Mouse (Mus musculus) v-Abl transformed pro-B cells (cell line): Measurements from ENCODE around the gene Nradd.

Experiments
- in situ Hi-C, 2 experiments: fragments of 400-800 bp; cut with MboI; formaldehyde crosslinking; loops; one replicate each; pipeline ENCODE4 v1.15.1; 2025; ENCODE audit not compliant: unreplicated experiment in 2 of 2

Nradd gene

DNA sequence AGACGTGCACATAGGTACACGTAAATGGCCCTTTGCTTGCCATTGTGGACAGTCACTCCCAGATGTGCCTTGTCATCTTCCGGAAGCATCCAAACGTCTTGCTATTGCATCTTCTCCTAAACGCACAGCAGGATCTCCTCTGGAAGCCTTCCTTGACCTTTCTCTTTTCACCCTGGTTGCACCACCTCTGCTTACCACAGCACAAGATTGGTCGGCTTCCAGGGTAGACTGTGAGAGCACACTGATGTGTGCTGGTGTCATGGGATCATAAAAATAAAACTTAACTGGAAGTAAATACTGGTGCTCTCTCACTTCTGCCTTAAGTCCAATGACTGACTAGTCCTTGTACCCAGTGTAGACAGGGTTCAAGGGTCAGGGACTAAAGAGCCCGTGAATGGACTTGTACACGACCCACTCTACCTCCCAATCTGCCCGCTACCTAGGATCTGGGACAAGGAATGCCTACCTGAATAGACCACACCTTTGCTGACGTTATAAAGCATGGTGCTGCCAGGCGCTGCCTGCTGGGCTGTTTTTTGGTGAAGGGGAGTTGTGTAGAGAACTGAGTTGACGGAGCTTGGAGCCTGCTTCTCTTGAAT, 1.5 kb downstream of the Nradd start:
- in situ Hi-C loops = loop anchor here in 1 of 2 experiments (5.0 kb wide), 1 partner anchor 210 kb away; no protein-coding TSS in a partner anchor

DNA sequence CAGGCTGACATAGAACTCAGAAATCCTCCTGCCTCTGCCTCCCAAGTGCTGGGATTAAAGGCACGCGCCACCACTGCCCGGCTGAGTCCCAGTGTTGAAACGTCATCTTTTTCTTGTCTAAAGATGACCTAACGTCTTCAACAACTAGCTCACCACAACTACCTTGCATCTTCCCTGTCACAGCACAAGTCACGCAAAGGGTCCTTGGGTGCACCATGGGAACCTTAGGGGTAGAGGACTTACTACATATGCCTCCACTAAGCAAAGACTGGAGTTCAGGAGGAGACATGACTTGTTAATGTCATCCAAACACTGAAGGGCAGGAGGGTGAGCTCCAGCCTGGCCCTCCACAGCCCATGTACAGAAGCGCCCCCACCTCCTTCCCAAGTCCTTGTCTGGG, 3.6 kb downstream of the Nradd start:
- in situ Hi-C loops = loop anchor here in 1 of 2 experiments (5.0 kb wide), 1 partner anchor 208 kb away; no protein-coding TSS in a partner anchor

DNA sequence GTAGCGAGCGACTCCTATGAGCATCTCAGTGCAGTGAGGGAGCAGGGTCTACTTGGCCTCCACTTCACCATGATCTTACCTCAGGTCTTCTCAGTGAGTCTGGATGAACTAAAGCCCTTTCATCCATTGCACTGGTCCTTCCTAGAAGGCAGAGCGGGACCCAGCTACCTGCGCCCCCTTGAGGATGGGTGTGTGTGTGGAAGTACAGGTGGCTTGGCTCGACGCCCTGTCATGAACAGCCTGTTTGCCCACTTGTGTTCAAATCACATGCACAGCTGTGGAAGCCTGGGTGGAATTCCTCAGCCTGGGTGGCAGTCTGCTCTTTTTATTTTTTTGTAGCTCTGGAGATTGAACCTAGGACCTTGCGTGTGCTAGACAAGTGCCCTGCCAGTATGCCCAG, 4.1 kb downstream of the Nradd start:
- in situ Hi-C loops = loop anchor here in 1 of 2 experiments (5.0 kb wide), 1 partner anchor 208 kb away; no protein-coding TSS in a partner anchor

DNA sequence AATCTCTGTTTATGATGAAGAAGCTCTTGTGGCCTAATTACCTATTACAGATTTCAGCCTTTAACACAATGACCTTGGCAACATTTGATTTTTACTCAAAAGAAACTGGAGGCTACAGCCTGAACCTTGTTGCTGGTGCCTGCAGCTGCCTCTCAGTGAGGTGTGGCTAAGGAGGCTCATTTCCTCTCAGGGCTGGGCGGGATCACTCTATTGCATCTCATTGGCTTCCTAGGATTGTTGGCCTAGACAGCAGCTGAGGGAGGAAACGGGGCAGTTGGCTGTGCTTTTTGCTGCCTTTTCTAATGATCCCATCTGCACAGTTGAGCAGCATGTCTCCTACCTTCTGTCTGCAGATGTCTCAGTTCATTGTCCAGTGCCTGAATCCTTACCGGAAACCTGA, 7.2 kb downstream of the Nradd start:
- in situ Hi-C loops = no loop called here

DNA sequence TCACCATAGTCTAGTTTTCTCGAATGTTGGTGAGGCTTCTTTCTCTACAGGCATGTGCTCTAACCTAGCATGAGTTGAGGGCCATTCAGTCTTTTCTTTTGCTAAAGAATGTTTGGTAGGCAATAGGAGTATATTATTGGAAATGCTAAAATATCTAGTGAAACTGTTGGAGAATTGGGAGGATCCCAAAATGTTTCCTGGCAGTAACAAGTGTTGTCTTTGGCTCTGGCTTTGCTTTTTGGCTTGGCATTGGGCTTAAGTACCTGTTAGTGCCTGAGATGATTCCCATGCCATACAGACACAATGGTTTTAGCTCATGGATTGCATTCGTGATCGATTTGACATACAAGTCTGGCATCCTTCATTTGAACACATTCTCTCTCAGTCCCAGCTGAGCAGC, 12.8 kb downstream of the Nradd start:
- in situ Hi-C loops = loop anchor here in 1 of 2 experiments (5.0 kb wide), 1 partner anchor 174 kb away; no protein-coding TSS in a partner anchor

DNA sequence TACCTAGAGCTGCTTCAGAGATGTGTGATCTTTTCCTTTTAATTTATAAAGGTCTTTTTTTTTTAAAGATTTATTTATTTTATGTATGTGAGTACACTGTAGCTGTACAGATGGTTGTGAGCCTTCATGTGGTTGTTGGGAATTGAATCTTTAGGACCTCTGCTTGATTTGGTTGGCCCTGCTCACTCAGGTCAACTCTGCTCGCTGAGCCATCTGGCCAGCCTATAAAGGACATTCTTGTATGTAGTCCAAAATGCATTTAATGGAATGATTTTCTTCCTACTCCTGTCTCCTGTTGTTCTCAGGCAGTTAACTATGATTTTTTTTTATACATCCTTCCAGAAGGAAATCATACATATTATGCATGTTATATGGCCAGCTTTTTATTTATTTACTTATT, 40.7 kb downstream of the Nradd start:
- in situ Hi-C loops = loop anchor here (25.0 kb wide), 2 partner anchors 371 to 396 kb away; no protein-coding TSS in a partner anchor

DNA sequence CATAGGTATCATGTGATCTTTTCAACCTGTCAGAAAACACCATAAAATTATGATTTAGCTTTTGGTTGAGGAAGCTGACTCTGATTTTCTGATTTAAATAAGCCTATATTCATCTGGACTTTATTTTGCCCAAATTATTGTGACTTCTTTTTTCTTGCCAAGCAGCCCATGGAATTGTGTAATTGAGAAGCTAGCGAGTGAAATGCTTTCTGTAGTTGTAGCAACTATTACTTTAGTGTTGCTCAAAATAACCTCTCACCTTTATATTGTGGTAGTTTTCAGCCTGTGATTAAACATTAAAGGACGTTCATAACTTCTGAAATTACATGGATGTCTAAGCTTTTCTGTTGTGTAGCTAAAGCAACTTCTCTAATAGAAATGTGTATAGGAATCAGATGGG, 42.1 kb downstream of the Nradd start:
- in situ Hi-C loops = loop anchor here (25.0 kb wide), 2 partner anchors 370 to 395 kb away; no protein-coding TSS in a partner anchor
